17 mouse cellular contexts compared by ENCODE assay signal in genomic region chrX:83117198-83117597, GRCm38 (mm10).
DNase-seq lines count a peak whose midpoint lies in the region; ATAC-seq and TF ChIP-seq lines count a peak whose summit lies in the region.
"Had no signal": no experiment of that assay in that cellular context is flagged by ENCODE, and none has a peak within 500 bp of the region (broad histone marks: within the 10 kb centered on the region; RNA-seq: fewer than 3 reads in every experiment).

No protein-coding gene starts in this region.

- H3K36me3 ChIP-seq in heart, postnatal 0 days (replicated peaks; ENCODE audit: control insufficient read depth, insufficient read depth, low read length), result no peaks in the 10 kb centered on the region
- H3K36me3 ChIP-seq: hindbrain, embryonic 13.5 days; liver, embryonic 13.5 days had no signal

- TF ChIP-seq POLR2A in lung, adult 2 months (IDR thresholded peaks at IDR 0.05; ENCODE audit: borderline replicate concordance, extremely low read depth, low read depth, low read length), result no peak

- no peak overlapping the region for H3K27ac ChIP-seq in heart, postnatal 0 days (ENCODE audit: low read depth)
- H3K27ac ChIP-seq: hindbrain, embryonic 13.5 days; liver, embryonic 13.5 days had no signal

- 35% methylated on average over 2 of the region's 2 CpGs for WGBS in heart, postnatal 0 days
- 60% methylated on average over 2 of the region's 2 CpGs for WGBS in lung, adult 2 months

- ATAC-seq in heart, postnatal 0 days (ENCODE audit: insufficient read depth, low read depth), result no peak

- TF ChIP-seq CTCF in heart, postnatal 0 days (IDR thresholded peaks at IDR 0.05; ENCODE audit: low read depth), result no peak
- no peak for TF ChIP-seq CTCF in lung, adult 2 months (IDR thresholded peaks at IDR 0.05; ENCODE audit: insufficient read depth, low read length)

- intact Hi-C loops in heart, postnatal 10 days (cut with DNase I), result no loop called here

- DNase-seq in heart, postnatal 0 days (ENCODE audit: low spot score), result peak; percentile 9
- no peak for DNase-seq in heart, postnatal 10 days
- DNase-seq in lung, postnatal 10 days, result peak; percentile 4
- no peak for DNase-seq in lung, adult 2 months
- peak; percentile 14 for DNase-seq in brain, adult 2 months (ENCODE audit: low read depth, low spot score)
- peak; percentile 10 for DNase-seq in fat pad, adult 2 months (ENCODE audit: extremely low read depth, low read depth, low spot score)
- no peak for DNase-seq in gastrocnemius, postnatal 25 days
- no peak for DNase-seq in cerebellum, postnatal 14 days
- DNase-seq: cerebellum, adult 11-12 months; heart, adult 11 months; kidney, adult 11 months; kidney, postnatal 14 days; liver, embryonic 13.5 days; right cerebral cortex, postnatal 25 days; thymus, postnatal 36 days had no signal

- H3K9ac ChIP-seq in heart, postnatal 0 days (replicated peaks; ENCODE audit: low read depth, low read length), result no peak overlapping the region
- H3K9ac ChIP-seq: hindbrain, embryonic 13.5 days; liver, embryonic 13.5 days had no signal

- no peaks in the 10 kb centered on the region for H3K27me3 ChIP-seq in heart, postnatal 0 days (ENCODE audit: control insufficient read depth, insufficient read depth, low read length)
- H3K27me3 ChIP-seq: hindbrain, embryonic 13.5 days; liver, embryonic 13.5 days; megakaryocyte, embryonic 14.5 days had no signal

- H3K4me2 ChIP-seq in heart, postnatal 0 days (ENCODE audit: low read depth, low read length), result no peak overlapping the region
- H3K4me2 ChIP-seq: hindbrain, embryonic 13.5 days; liver, embryonic 13.5 days had no signal

- no peaks in the 10 kb centered on the region for H3K4me1 ChIP-seq in heart, postnatal 0 days (ENCODE audit: control insufficient read depth, insufficient read depth)
- no peaks in the 10 kb centered on the region for H3K4me1 ChIP-seq in lung, adult 2 months (ENCODE audit: control insufficient read depth, insufficient read depth, low read length)
- H3K4me1 ChIP-seq: hindbrain, embryonic 13.5 days; liver, embryonic 13.5 days; megakaryocyte, embryonic 14.5 days had no signal

- no peaks in the 10 kb centered on the region for H3K9me3 ChIP-seq in heart, postnatal 0 days (replicated peaks; ENCODE audit: control insufficient read depth, low read length)
- H3K9me3 ChIP-seq: hindbrain, embryonic 13.5 days; liver, embryonic 13.5 days; megakaryocyte, embryonic 14.5 days had no signal

- no peak overlapping the region for H3K4me3 ChIP-seq in heart, postnatal 0 days (ENCODE audit: low read depth, low read length)
- H3K4me3 ChIP-seq in lung, adult 2 months (replicated peaks; ENCODE audit: extremely low read depth, low read depth, low read length), result no peak overlapping the region
- H3K4me3 ChIP-seq: hindbrain, embryonic 13.5 days; liver, embryonic 13.5 days; megakaryocyte, embryonic 14.5 days had no signal

- no peak for TF ChIP-seq EP300 in heart, postnatal 0 days (IDR thresholded peaks at IDR 0.05; ENCODE audit: low read depth)

Comparison
In these comparisons a context has a peak if more than half of its experiments do, and no peak if none do; other contexts are left out.
1. DNase-seq: peak in heart, postnatal 0 days (single experiment), lung, postnatal 10 days (single experiment), brain, adult 2 months (single experiment) and fat pad, adult 2 months (single experiment); none in heart, postnatal 10 days (0 of 2), lung, adult 2 months (single experiment), gastrocnemius, postnatal 25 days (single experiment) and cerebellum, postnatal 14 days (0 of 2).